Mouse (Mus musculus) retina, embryonic 14.5 days (tissue): ENCODE measurements around the gene Umps.

Experiments used
- DNase-seq: peaks from one replicate; pipeline ENCODE4 v3.0.0-alpha.2; 2015; ENCODE audit warnings: low spot score

Umps gene

DNA sequence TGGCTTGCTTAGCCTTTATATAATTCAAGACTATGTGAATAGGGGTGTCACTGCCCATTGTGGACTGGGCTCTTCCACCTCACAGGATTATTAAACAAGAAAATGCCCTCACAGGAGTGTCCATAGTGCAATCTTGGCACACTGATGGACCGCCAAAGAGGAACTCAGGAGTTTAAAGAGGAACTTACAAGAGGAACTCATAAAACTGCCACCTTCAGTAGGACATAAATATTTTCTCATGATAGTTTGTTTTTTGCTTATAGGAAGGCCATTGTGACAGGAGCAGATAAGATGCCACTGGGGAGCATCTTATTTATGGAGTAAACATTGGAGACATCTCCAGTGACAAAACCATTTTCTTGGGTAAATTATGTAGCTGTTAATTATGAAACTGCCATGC lies 12.0 kb downstream of the Umps start:
- DNase-seq: no peak

DNA sequence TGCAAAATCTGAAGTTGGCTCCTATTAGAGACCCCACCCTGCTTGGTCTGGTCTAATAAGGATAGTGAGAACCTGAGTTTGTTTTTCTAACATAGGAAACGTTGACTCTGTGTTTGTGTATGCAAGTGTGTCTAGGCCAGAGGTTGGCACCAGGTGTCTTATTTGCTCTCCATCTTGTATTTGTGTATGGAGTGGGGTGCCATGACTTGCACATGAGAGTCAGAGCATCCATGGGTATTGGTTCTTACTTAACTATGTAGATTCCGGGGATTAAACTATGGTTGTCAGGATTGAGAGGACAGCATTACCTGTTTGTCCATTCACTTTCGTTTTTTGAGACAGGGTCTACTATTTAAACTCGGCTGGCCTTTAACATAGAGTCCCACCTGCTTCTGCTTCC lies 13.8 kb downstream of the Umps start:
- DNase-seq: no peak

DNA sequence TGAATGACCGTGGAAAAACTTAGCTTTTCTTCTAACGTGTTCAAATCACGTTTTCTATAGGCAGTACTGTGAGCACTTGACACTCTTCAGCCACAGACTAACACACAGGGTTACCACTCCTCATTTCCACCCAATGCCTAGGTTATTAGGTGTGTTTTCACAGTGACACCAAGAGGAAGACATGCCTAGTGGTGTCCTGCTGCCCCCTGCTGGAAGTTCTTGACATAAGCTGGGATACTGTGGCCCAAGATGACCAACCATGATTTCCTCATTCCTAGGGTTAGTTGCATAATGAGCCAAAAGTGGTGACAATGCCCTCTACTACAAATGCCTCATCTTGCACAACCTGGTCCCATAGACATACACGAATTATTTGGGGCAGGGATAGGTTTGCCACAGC lies 16.0 kb downstream of the Umps start:
- peak; percentile 91 for DNase-seq

DNA sequence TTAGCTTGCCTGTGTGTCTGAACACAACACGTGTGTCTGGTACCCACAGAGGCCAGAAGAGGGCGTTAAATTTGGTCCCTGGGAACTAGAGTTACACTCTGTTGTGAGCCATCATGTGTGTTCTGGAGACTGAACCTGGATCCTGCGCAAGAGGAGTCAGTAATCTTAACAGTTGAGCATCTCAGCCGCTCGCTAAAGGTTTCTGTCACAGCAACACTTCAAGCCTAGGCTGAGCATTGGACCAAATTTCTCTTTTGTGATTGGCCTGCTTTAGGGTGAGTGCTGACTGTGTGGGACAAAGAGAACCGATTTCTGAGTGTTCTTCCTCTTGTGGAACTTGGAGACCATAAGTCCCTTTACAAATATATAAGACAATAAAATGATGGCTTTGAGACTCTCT lies 16.5 kb downstream of the Umps start:
- no peak for DNase-seq

DNA sequence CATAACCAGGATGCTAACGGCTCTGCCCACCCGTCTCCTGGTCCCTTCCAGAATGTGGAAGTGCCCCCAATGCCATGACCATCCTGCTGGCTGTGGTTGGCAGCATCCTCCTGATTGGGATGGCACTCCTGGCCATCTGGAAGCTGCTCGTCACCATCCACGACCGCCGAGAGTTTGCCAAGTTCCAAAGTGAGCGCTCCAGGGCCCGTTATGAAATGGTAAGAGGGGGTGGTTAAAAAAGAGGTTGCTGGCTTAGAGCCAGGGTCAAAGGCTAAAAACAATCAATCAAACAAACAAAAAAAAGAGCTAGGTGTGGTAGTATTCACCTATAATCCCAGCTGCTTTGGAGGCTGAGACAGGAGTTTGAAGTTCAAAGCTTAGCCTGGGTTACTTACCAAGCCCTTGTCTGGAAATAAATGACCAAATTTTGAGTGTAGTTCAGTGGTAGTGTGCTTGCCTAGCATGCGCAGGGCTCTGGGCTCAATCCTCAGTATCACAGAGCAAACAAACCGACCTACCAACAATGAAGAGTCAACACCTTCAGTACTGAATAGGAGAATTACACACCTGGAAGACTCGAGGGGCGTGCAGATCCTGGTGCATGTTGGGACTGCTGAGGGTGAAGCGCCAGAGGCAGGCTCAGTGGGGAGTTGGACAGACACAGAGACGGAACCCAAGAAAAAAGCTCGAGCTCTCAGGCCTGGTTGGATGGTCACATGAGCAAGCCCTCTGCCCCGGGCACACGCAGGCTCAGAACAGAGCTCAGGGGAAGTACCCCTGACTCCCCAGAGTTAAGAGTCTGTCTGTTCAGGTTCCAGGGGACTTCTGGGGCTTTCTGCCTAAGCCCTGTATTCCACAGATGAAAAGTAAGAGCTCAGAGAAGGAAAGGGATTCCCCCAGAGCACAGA lies 18.9 kb downstream of the Umps start:
- DNase-seq: no peak

DNA sequence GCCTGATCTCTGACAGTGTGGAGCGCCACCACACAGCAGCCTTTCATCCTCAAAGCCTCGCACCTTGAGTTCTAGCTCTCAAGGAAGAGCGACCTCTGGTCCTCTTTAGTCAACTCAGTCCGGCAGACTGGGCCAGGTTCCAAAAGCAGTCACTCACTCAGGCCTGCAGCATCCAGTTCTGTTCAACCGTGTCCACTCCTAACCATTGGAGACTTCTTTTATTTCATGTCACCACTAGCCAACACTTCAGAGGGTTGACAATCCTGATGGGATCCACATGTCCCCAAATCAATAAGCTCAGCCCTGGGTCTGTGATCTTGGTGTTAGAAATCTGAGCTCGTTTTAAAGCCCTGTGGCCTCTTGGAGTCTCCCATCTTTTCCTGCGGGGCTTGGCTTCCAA lies 20.8 kb downstream of the Umps start:
- no peak for DNase-seq

DNA sequence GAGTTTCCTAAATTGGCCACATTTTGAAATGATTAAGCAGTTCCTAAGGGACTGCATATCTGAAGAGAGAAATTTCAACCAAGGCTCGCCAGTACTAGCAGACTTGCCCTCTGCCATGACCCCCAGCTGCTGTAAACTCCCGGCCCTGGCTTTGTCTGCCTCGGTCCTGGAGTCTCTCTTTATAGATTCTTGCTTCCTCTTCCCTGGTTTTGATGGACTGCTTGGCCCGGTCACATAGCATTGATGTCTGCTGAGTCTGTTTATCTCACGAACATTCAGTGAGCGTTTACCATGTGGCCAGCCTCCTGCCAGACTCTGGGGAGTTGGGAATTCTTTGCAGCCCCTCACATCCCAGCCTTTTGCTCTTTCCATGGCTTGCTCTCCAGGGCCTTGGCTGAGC lies 22.1 kb downstream of the Umps start:
- DNase-seq: no peak

DNA sequence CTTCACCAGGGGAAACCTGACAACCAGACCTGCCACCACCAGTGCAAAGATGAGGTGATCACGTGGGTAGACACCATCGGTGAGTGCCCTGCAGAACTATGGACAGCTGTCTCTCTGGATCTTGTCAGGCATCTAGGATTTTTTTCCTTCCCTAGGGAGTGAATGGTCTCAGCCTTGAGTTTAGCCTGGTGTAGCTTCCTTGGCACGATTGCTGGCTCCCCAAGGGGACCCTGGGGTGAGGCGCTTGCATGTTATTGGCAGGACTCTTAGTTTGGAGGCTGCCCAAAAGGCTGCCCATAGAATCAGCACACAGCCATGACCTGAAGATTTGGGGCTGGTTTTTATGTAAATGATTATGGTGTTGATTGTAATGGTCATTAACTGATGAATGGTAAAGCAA lies 22.7 kb downstream of the Umps start:
- no peak for DNase-seq

DNA sequence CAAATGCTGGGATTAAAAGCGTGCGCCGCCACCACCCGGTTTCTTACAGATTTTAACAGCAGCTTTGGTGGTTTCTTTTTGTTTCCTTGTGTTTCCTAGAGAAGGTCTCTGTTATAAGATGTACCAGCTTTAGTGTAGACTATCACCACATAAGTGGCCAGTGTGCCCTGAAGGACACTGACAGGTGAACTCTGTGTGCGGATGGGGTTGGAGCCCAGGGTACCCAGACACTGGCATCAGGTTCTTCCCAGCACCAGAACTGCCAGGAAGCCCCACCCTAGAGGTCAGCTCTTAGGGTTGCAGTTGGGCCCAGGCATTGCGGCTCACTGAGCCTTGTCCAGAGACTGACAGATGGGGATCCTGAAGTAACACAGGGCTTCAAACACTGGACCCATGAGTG lies 23.4 kb downstream of the Umps start:
- DNase-seq: no peak

DNA sequence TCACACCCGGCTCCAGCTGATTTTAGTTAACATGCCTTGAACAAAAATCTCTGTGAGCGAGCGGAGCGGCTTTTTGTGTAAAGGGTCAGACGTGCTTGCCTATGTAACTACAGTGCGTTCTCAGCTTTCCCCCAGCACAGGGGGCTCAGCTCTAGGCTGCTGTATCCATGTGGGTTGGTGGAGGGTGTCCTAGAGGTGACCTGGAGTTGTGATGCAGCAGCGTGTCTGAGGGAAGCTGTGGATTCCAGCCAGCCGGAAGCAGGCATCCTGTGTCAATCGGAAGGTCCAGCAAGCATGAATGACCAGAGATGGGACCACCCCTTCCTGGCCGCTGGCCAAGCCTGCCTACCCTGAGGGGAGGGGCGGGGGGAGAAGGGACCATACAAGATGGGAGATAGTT lies 24.5 kb downstream of the Umps start:
- DNase-seq: peak; percentile 45

DNA sequence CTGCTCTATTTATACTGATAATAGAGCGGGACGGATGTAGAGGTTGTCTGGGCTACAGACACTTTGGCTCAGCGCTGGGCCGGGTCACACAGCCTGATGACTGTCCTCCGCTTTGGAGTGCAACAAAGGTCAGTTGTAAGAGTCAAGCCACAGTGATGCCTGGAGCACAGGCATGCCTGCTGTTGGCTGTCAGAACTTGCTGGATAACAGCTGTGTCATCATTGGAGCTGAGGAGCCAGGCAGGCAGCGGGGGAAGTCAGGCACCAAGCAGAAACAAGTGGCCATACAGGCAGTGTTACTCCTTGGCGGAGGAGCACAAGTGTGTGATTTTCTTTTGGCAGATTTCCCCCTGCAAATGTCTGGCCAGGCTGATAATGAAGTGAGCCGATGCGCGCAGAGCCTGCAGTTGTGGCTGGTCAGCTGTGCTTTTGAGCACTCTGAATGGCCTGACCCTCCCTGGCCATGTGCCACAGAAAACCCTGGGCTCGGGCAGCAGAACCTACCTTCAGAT lies 25.5 kb downstream of the Umps start:
- DNase-seq: peak; percentile 79

DNA sequence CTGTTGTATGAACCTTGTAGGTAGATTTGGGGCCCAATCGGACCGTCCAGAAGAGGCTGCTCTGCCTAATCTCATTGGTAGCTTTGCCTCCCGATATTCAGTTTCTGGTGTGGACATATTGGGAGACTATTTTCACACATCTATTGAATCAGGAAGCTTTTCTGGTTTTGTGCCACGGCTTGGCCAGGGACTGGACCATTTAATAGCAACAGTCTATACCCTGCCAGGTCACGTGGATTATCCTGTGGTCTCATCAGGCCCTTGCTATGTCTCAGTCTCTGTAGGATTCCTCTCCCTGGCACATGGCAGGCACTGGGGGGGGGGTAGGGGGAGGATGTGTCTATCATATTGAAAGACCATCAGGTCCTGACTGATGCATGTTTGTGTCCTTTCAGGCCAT lies 26.7 kb downstream of the Umps start:
- no peak for DNase-seq

DNA sequence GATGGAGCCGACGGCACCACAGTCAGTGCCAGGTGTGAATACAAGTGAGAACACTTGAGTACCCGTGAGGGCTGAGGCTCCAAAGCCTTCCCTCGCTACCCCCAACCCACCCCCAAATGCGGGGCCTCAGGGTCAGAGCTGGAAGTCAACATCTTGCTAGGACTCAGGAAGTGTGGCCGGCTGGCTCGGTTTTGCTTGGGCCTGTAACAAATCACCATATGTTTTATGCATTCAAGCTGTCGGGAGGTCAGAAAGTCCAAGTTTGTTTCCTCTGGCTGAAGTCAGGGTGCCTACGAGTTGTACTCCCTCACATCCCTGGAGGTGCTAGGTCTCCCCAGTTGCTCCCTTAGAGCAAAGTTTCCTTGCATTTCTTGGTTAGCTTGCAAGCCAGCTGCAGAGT lies 27.2 kb downstream of the Umps start:
- no peak for DNase-seq

DNA sequence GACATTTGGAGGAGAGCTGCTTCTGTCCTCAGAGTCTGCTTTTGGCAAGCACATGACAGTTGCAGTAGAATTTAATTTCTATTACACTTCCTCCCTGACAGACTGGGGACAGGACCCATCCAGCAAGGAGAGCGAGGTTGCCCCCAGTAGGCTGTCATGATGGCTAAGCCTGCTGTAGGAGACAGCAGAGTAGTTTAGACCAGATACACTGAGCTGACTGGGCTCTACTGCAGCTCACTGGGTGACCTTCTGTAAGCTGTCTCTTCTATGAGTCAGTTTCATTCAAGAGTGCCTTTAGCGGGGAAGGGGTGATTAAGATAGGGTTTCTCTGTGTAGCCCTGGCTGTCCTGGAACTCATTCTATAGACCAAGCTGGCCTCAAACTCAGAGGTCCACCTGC lies 27.7 kb downstream of the Umps start:
- no peak for DNase-seq

DNA sequence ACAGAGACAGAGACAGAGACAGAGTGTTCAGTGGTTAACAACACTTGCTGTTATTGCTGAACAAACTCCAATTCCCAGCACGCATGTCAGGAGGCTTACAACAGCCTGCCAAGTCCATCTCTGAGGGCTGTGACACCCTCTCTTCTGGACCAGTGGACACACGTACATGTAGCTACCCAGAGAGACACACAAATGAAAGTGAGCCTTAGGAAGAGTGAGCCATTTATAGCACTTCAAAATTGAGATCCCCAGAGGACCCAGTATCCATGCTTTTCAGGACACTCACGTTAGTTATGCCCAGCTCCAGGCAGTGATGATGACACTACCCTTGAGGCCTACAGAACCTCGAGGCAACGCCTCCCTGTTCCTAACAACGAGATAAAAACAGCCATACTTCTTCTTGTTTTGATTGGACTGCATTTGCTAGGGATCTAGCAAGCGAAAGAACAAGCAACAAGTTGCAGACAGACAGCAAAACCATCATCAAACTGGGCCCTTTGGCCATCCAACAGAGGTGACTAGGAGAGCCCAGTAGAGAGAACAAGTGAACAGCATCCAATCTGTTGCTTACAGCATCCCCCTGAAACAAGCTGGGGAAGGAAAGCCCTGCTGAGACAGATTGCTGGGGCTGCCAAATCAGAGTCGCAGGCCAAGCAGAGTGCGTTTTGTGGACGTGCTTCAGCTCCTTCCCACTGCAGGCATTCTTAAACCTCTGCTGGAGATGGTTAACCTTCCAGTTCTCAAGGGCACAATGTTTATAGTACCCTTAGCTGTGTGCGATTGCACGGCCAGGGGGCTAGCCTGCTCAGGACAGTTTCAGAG lies 28.3 kb downstream of the Umps start:
- DNase-seq: no peak

DNA sequence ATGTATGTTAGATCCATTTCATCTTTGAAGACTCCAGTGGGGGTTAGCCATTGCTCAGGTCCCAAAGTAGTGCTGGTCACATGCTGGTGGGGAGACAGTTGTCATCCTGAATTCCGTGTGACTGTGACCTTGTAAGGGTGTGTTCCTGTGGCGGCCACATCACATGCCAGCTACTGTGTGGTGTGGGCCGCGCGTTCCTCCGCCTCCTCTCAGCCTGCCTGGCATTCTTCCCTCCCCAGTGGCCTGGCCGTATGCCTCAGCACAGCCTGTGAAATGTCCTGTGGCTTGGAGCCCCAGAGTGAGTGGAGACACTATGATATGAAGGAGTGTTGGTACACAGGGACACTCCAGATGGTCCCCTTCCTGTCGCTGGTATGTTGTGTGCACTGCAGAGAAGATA lies 29.3 kb downstream of the Umps start:
- DNase-seq: no peak

DNA sequence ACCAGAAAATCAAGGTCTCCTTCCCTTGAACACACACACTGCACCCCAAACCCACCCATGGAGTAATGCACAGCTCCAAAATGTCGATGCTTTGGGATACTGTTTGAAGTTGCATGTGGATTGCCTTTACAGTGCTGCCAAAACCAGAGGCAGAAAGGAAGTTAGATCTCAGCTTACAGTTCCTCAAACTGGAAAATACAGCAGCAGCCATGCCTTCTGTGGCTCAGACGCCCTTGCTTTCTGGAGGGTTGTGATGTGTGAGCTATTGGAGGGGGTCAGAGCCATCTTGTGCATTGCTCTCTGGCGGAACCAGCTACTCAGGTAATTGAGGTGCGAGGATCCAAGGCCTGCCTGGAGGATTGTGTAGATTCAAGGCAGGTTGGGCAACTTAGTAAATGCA lies 30.0 kb downstream of the Umps start:
- no peak for DNase-seq

DNA sequence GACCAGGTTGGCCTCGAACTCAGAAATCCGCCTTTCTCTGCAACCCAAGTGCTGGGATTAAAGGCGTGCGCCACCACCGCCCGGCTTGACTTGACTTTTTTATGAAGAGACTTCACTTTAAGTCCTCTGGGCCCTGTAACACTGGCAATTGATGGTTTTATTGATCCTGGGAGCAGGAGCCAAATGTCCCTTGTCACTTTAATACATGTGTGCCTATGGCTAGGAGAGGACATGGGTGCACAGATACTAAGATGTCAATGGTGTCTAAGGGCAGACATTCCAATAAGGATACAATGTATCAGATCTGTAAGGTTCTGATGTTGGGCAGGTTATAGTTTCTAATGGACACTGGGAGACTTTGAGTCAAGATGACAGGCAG lies 31.4 kb downstream of the Umps start:
- DNase-seq: no peak

DNA sequence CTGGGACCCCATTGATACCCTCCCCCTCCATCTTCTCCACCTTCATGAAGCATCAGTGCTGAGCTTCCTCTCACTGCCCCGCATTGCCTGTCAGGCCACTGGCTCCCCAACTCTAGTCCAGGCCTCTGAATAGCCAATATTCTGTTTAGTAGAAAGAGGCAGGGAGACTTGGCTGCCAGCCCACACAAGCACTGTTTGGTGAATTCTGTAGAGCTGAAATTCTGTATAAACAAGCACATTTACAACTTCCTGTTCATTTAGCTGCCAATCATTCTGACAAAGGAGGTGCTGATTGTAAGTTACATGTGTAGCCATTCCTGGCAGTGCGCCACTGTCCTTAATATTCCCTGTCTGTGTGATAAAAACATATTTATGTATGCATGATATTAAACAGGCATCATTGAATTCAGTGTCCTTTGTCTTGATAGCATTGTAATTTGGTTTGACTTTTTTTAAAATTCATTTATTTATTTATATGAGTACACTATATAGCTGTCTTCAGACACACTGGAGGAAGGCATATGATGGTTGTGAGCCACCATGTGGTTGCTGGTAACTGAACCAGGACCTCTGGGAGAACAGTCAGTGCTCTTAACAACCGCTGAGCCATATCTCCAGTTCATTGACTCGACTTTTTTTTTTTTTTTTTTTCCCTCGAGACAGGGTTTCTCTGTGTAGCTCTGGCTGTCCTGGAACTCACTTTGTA lies 32.0 kb downstream of the Umps start:
- no peak for DNase-seq

DNA sequence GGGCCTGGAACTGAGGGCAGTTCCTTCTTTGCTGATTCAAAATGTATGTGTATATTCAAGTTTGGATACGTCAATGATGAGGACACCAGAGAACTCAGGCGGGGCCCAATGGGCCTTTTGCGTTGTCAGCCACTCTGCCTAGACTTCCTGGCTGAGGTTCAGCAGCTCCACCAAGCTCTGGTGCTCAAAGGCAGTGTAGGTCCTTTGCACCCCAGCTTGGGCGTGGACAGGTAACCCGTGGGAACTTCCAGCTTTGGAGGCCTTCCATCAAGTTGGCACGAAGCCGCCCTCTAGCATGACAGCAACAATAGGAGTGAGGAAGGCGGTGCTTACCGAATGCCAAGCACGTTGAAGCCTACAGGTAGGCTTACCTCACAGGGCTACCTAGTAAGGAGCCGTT lies 33.4 kb downstream of the Umps start:
- no peak for DNase-seq

DNA sequence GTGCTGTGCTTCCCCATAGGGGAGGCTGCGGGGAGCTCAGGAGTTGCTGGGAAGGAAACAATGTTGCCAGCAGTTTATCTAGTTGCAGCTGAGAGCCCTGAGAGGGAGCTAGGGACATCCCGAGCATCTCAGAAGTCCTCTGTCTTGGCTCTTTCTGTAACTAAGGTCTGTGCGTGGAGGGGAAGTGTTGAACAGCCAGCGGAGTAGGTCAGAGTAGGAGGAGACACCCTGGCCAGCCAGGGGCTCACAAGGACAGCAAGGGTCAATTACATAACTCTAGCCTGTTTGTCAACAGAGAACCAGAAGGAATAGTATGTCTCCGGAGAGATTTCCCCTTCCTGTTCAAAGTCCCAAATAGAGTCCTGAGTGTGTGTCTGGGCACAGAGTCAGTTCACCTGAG lies 34.7 kb downstream of the Umps start:
- DNase-seq: no peak

DNA sequence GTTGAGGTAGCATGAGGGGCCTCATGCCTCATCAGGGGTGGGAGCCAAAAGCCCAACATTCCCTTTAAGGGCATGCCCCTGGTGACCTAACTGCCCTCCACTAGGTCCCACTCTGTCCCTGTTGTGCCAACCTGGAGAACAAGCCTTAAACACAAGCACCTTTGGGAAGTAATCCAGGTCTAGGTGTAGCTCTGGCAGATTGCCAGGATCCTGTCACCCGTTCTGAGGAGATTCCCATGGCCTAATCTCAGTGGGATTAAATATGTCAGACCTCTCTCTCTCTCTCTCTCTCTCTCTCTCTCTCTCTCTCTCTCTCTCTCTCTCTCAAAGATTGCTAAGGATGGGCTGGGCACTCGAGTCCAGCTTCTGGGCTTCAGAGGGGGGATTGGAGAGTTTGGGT lies 35.2 kb downstream of the Umps start:
- DNase-seq: no peak

DNA sequence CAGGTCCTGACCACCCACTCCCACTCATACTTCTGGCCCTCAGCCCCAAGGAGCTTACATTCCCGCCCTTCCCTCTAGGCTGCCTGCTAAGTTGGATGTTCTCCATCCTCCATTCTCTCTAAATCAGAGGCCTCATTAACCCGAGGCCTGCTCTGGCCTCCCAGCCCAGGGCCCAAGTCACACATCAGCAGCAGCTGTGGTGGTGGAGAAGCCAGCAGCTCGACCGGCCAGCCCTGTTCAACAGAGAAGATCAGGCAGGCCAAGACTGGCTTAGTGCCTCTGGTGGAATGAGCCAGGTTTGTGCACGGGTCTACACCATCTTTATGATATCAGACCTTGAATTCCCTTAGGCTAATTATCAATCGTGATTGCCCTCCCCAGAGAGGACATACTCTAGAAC lies 36.1 kb downstream of the Umps start:
- no peak for DNase-seq
